Comparison of ENCODE assay signal across 1 mouse cellular context in genomic region chr7:93044359-93044758, GRCm38 (mm10).
TF ChIP-seq lines count a peak whose summit lies in the region.

No protein-coding gene starts in this region.

TF ChIP-seq in MEL, 35 proteins besides CTCF, POLR2A, EP300 and RAD21:
- TF ChIP-seq UBTF (IDR thresholded peaks at IDR 0.05; ENCODE audit: borderline replicate concordance, insufficient read depth, low read depth, low read length): no peak
- TF ChIP-seq CHD2 (IDR thresholded peaks at IDR 0.05; ENCODE audit: low read length): no peak
- no peak for TF ChIP-seq E2F4 (IDR thresholded peaks at IDR 0.05; ENCODE audit: borderline replicate concordance, low read depth, low read length)
- TF ChIP-seq ZMIZ1 (IDR thresholded peaks at IDR 0.05; ENCODE audit: low read depth, low read length): no peak
- TF ChIP-seq BHLHE40 (IDR thresholded peaks at IDR 0.05; ENCODE audit: borderline replicate concordance, low read depth, low read length): no peak
- TF ChIP-seq MAFK (IDR thresholded peaks at IDR 0.05; ENCODE audit: borderline replicate concordance, low read depth, low read length): no peak
